In genomic region chr6:35177650-35178272, GRCm38 (mm10) we compare ENCODE assay signal across 8 mouse cellular contexts. TPM values are rescaled to one million over a fixed set of nuclear protein-coding genes. Genes with fewer than 3 reads are reported as not detected.
DNase-seq lines count a peak whose midpoint lies in the region; ATAC-seq and TF ChIP-seq lines count a peak whose summit lies in the region.

No protein-coding gene starts in this region.

- TF ChIP-seq CTCF in heart, adult 2 months (IDR thresholded peaks at IDR 0.05) = no peak

- WGBS in heart, adult 2 months = under 1% methylated on average over 69 of the region's 69 CpGs
- 0% methylated on average over 68 of the region's 69 CpGs for WGBS in limb, embryonic 11.5 days
- under 1% methylated on average over 64 of the region's 69 CpGs for WGBS in midbrain, embryonic 10.5 days

- peak overlapping the region; percentile 80; the same call in 1 of the 2 replicates for H3K27ac ChIP-seq in ES-E14 (ENCODE audit: insufficient read depth, low read depth, low read length, poor library complexity, severe bottlenecking)
- H3K27ac ChIP-seq in heart, adult 2 months = peak overlapping the region; percentile 99
- H3K27ac ChIP-seq in limb, embryonic 11.5 days (replicated peaks; ENCODE audit: low read depth, low read length) = peak overlapping the region; percentile 94
- peak overlapping the region; percentile 99 for H3K27ac ChIP-seq in midbrain, embryonic 10.5 days (replicated peaks)

- peak overlapping the region; percentile 67 for H3K4me2 ChIP-seq in limb, embryonic 11.5 days (ENCODE audit: low read depth, severe bottlenecking)

- DNase-seq in frontal cortex, postnatal 25 days (ENCODE audit: low spot score in 2 of 2) = no peak
- peak; percentile 31 for DNase-seq in ES-E14 (ENCODE audit: low read depth, low spot score)
- peak; percentile 73 to 77 for DNase-seq in cerebellum, postnatal 10 days
- DNase-seq in heart, adult 2 months = no peak
- DNase-seq in limb, embryonic 11.5 days (ENCODE audit: low spot score) = peak; percentile 76
- no peak for DNase-seq in midbrain, embryonic 10.5 days (ENCODE audit: low spot score)
- DNase-seq in splenic B cell, adult 2 months (ENCODE audit: low read depth, low spot score) = peak; percentile 59

- H3K4me3 ChIP-seq in ES-E14 (ENCODE audit: insufficient read depth in 1 of 2, low read depth in 1 of 2, low read length in 2 of 2, poor library complexity in 1 of 2, severe bottlenecking in 1 of 2) = peak overlapping the region; percentile 77 to 84
- peak overlapping the region; percentile 98 for H3K4me3 ChIP-seq in heart, adult 2 months
- peak overlapping the region; percentile 84 for H3K4me3 ChIP-seq in limb, embryonic 11.5 days (ENCODE audit: low read depth, low read length)
- H3K4me3 ChIP-seq in midbrain, embryonic 10.5 days = peak overlapping the region; percentile 88

- TF ChIP-seq EP300 in heart, adult 2 months (IDR thresholded peaks at IDR 0.05; ENCODE audit: insufficient read depth, low read depth, low read length) = no peak

- H3K4me1 ChIP-seq in ES-E14 (ENCODE audit: control insufficient read depth in 2 of 2, insufficient read depth in 2 of 2, low read length in 2 of 2, poor library complexity in 1 of 2) = peaks cover 0 to 3% of the 10 kb centered on the region in 2 experiments; a peak in 1 of 4 replicates
- peaks cover 1% of the 10 kb centered on the region for H3K4me1 ChIP-seq in heart, adult 2 months (ENCODE audit: control insufficient read depth, insufficient read depth, low read length)
- H3K4me1 ChIP-seq in limb, embryonic 11.5 days (ENCODE audit: control insufficient read depth, insufficient read depth, low read length) = no peaks in the 10 kb centered on the region
- H3K4me1 ChIP-seq in midbrain, embryonic 10.5 days = peaks cover 17% of the 10 kb centered on the region

- in situ Hi-C loops in ES-E14 (cut with MboI; ENCODE audit: low sequenced_read_pairs in 2 of 2, unreplicated experiment in 2 of 2) = no loop called here

- H3K9ac ChIP-seq in ES-E14 (ENCODE audit: insufficient read depth, low read depth, low read length, poor library complexity, severe bottlenecking) = peak overlapping the region; percentile 87
- peak overlapping the region; percentile 92 for H3K9ac ChIP-seq in heart, adult 2 months (ENCODE audit: low read depth, low read length)
- H3K9ac ChIP-seq in limb, embryonic 11.5 days (ENCODE audit: low read length) = peak overlapping the region; percentile 95

- peaks cover 5% of the 10 kb centered on the region; the same call in 1 of the 2 replicates for H3K79me2 ChIP-seq in heart, adult 2 months (replicated peaks; ENCODE audit: control insufficient read depth, insufficient read depth, low read length)

- H3K9me3 ChIP-seq in ES-E14 (ENCODE audit: control insufficient read depth, insufficient read depth, low read depth, low read length) = no peaks in the 10 kb centered on the region
- no peaks in the 10 kb centered on the region for H3K9me3 ChIP-seq in limb, embryonic 11.5 days (ENCODE audit: control insufficient read depth, low read length)
- no peaks in the 10 kb centered on the region for H3K9me3 ChIP-seq in midbrain, embryonic 10.5 days (replicated peaks)

- TF ChIP-seq POLR2A in heart, adult 2 months (IDR thresholded peaks at IDR 0.05; ENCODE audit: insufficient read depth, low read depth, low read length) = no peak

- ATAC-seq in frontal cortex, adult (ENCODE audit: low TSS enrichment) = peak; percentile 69; the same call in 1 of the 2 replicates
- ATAC-seq in limb, embryonic 11.5 days (ENCODE audit: insufficient number of reproducible peaks, low FRiP score, low TSS enrichment, low read depth) = peak; percentile 71; the same call in 1 of the 2 replicates

- H3K27me3 ChIP-seq in heart, adult 2 months (ENCODE audit: control insufficient read depth, insufficient read depth, low read length) = no peaks in the 10 kb centered on the region
- no peaks in the 10 kb centered on the region for H3K27me3 ChIP-seq in limb, embryonic 11.5 days (ENCODE audit: control insufficient read depth, insufficient read depth, low read length)
- H3K27me3 ChIP-seq in midbrain, embryonic 10.5 days (ENCODE audit: low read depth, poor library complexity, severe bottlenecking) = no peaks in the 10 kb centered on the region
- no peaks in the 10 kb centered on the region for H3K27me3 ChIP-seq in splenic B cell, adult 2 months (ENCODE audit: control insufficient read depth, insufficient read depth, low read length, poor library complexity, severe bottlenecking)

- no peaks in the 10 kb centered on the region for H3K36me3 ChIP-seq in ES-E14 (ENCODE audit: control insufficient read depth, insufficient read depth, low read length, poor library complexity, severe bottlenecking)
- no peaks in the 10 kb centered on the region for H3K36me3 ChIP-seq in heart, adult 2 months (ENCODE audit: control insufficient read depth, insufficient read depth, low read length)
- no peaks in the 10 kb centered on the region for H3K36me3 ChIP-seq in limb, embryonic 11.5 days (ENCODE audit: control insufficient read depth, insufficient read depth, low read length)
- 0 out of 2 replicates have a peak, but pooled peaks cover 5% of the 10 kb centered on the region for H3K36me3 ChIP-seq in midbrain, embryonic 10.5 days
- H3K36me3 ChIP-seq in splenic B cell, adult 2 months (ENCODE audit: control insufficient read depth, insufficient read depth, low read length, poor library complexity, severe bottlenecking) = no peaks in the 10 kb centered on the region

- intact Hi-C loops in heart, adult 2 months (cut with DNase I) = loop anchor here (1.0 kb wide), 1 partner anchor 44 kb away; the partner anchor contains the start of gene Cnot4

TF ChIP-seq in ES-E14, 5 proteins besides CTCF, POLR2A, EP300 and RAD21:
- TF ChIP-seq ZC3H11A (IDR thresholded peaks at IDR 0.05; ENCODE audit: borderline replicate concordance, low read depth, low read length) (no peak), HCFC1 (IDR thresholded peaks at IDR 0.05; ENCODE audit: borderline replicate concordance, insufficient read depth, low read length) (0 out of 2 replicates have a peak, but pooled peaks have one; percentile 32)

RNA-seq across cellular contexts. Expression of gene Nup205, which starts 0.5 kb away (rescaled TPM):
- 108 and 117 TPM in 2 replicates for total RNA-seq in ES-E14 (2012; rRNA removed)
- 10 to 100 TPM; 12.4 to 14.9 TPM for total RNA-seq in heart, adult 2 months (2021)
- polyA plus RNA-seq in heart, adult 2 months (2012; rRNA removed) = 5.6 and 13.7 TPM in 2 replicates
- polyA plus RNA-seq in limb, embryonic 11.5 days (2014; fragmentation: Nextera tagmentation; extraction: Ambion mirVana) = 54.2 and 69.3 TPM in 2 replicates
- 50.6 and 50.7 TPM in 2 replicates for polyA plus RNA-seq in midbrain, embryonic 10.5 days (2016; fragmentation: Nextera tagmentation; extraction: Ambion mirVana)

RNA-seq across cellular contexts. Expression of gene Cnot4, which starts 44.2 kb away (rescaled TPM):
- total RNA-seq in ES-E14 (2012; rRNA removed) = 16.9 and 18.8 TPM in 2 replicates
- 10 to 100 TPM; 21.9 to 23.4 TPM for total RNA-seq in heart, adult 2 months (2021)
- 11.0 and 15.5 TPM in 2 replicates for polyA plus RNA-seq in heart, adult 2 months (2012; rRNA removed)
- 35.7 and 39.8 TPM in 2 replicates for polyA plus RNA-seq in limb, embryonic 11.5 days (2014; fragmentation: Nextera tagmentation; extraction: Ambion mirVana)
- polyA plus RNA-seq in midbrain, embryonic 10.5 days (2016; fragmentation: Nextera tagmentation; extraction: Ambion mirVana) = 25.1 and 26.1 TPM in 2 replicates

Comparison
In these comparisons a context has a peak if more than half of its experiments do, and no peak if none do; other contexts are left out.
1. DNase-seq: peak in ES-E14 (single experiment), cerebellum, postnatal 10 days (2 of 2), limb, embryonic 11.5 days (single experiment) and splenic B cell, adult 2 months (single experiment); none in frontal cortex, postnatal 25 days (0 of 2), heart, adult 2 months (0 of 2) and midbrain, embryonic 10.5 days (single experiment).
2. Peak in every context shown above with its lines, with median percentiles within 50 percentile points of each other: H3K27ac ChIP-seq, H3K4me3 ChIP-seq and H3K9ac ChIP-seq.